8 mouse cellular contexts compared by ENCODE assay signal in the genomic region with DNA sequence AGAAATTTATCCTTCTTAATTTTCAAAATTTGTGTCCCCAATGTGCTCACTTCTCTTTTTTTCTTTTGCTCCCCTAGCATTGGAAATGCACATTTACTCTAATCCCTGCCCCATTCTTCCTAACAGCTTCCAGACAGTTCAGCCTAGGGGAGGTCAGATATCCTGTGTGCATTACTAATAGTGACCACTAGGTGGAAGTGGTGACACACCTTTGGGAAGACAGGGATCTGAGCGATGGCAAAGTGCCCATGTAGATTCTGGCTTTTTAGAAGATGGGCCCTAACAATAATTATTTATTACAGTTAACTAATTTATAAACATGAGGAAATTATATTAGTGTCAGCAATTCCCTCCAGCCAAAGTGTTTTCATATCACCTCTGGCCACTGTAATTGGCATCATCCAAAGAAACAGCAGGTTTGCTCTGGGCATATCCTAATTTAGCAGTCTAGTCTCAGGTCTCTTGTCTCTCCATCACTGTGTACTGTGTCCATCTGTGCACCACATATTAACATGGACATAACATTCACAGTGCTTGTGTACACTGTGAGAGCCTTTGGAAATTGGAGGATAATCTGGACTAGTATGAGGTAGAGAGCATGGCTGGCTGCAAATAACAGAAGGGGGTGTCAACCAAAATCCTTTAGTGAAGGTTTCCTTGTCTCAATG. TPM values are rescaled to one million over a fixed set of nuclear protein-coding genes. Genes with fewer than 3 reads are reported as not detected.
A peak's percentile ranks its signal among the peaks of the same experiment; 100 is the strongest.
DNase-seq lines count a peak whose midpoint lies in the region; ATAC-seq and TF ChIP-seq lines count a peak whose summit lies in the region.

No protein-coding gene starts in this region.

- no peak overlapping the region for H3K27ac ChIP-seq in intestine, postnatal 0 days (ENCODE audit: low read depth, low read length)
- no peak overlapping the region for H3K27ac ChIP-seq in midbrain, embryonic 12.5 days (replicated peaks)

- no peaks in the 10 kb centered on the region for H3K4me1 ChIP-seq in intestine, postnatal 0 days (replicated peaks; ENCODE audit: control insufficient read depth, insufficient read depth, low read length)
- H3K4me1 ChIP-seq in midbrain, embryonic 12.5 days = no peaks in the 10 kb centered on the region

- no peaks in the 10 kb centered on the region for H3K36me3 ChIP-seq in intestine, postnatal 0 days (ENCODE audit: control insufficient read depth, insufficient read depth)
- no peaks in the 10 kb centered on the region for H3K36me3 ChIP-seq in midbrain, embryonic 12.5 days

- DNase-seq in A20 (ENCODE audit: low read depth, low spot score) = peak; percentile 9
- DNase-seq in Muller cell, postnatal 12 days (ENCODE audit: inconsistent ontology term) = peak; percentile 54
- peak; percentile 75 for DNase-seq in cerebellum, adult 9-10 months
- peak; percentile 56 to 93 for DNase-seq in frontal cortex, adult 2 months (ENCODE audit: extremely low spot score in 1 of 2, low spot score in 1 of 2)
- DNase-seq in left cerebral cortex, postnatal 25 days (ENCODE audit: low spot score in 2 of 2) = peak; percentile 72 to 86
- peak; percentile 17 for DNase-seq in testis, postnatal 14 days (ENCODE audit: low spot score)

- H3K27me3 ChIP-seq in intestine, postnatal 0 days (replicated peaks; ENCODE audit: control insufficient read depth, insufficient read depth, low read length) = no peaks in the 10 kb centered on the region
- H3K27me3 ChIP-seq in midbrain, embryonic 12.5 days = no peaks in the 10 kb centered on the region

- peak; percentile 54; the same call in 1 of the 2 replicates for ATAC-seq in intestine, postnatal 0 days
- peak; percentile 93 for ATAC-seq in midbrain, embryonic 12.5 days (ENCODE audit: low FRiP score, low read depth)

- intact Hi-C loops in left cerebral cortex, postnatal 25 days (cut with DNase I) = loop anchor here (2.0 to 10.0 kb wide), 4 partner anchors 157 to 820 kb away; a partner anchor contains a TSS

- TF ChIP-seq CTCF in intestine, postnatal 0 days (IDR thresholded peaks at IDR 0.05; ENCODE audit: low read depth) = peak; percentile 91

- 6% methylated on average over 1 of the region's 1 CpGs for WGBS in intestine, postnatal 0 days
- 9% methylated on average over 1 of the region's 1 CpGs for WGBS in midbrain, embryonic 12.5 days

- H3K4me3 ChIP-seq in intestine, postnatal 0 days (ENCODE audit: low read depth, low read length) = no peak overlapping the region
- no peak overlapping the region for H3K4me3 ChIP-seq in midbrain, embryonic 12.5 days

- no peak overlapping the region for H3K9ac ChIP-seq in intestine, postnatal 0 days (ENCODE audit: low read depth, low read length)
- no peak overlapping the region for H3K9ac ChIP-seq in midbrain, embryonic 12.5 days (replicated peaks)

- H3K4me2 ChIP-seq in intestine, postnatal 0 days (replicated peaks; ENCODE audit: low read depth) = no peak overlapping the region
- no peak overlapping the region for H3K4me2 ChIP-seq in midbrain, embryonic 12.5 days (replicated peaks)

- H3K9me3 ChIP-seq in intestine, postnatal 0 days (ENCODE audit: control insufficient read depth) = no peaks in the 10 kb centered on the region
- H3K9me3 ChIP-seq in midbrain, embryonic 12.5 days = no peaks in the 10 kb centered on the region

RNA-seq across cellular contexts. Expression of a gene that starts 13.1 kb away (rescaled TPM):
- polyA plus RNA-seq in frontal cortex, adult 2 months (2012; rRNA removed) = not detected in 2 replicates
- 0.03 and 0.05 TPM in 2 replicates for polyA plus RNA-seq in intestine, postnatal 0 days (2015; fragmentation: Nextera tagmentation; extraction: Ambion mirVana)
- not detected for total RNA-seq in left cerebral cortex, postnatal 25 days (2021)
- not detected in 2 replicates for polyA plus RNA-seq in midbrain, embryonic 12.5 days (2016; fragmentation: Nextera tagmentation; extraction: Ambion mirVana)

RNA-seq across cellular contexts. Expression of a gene that starts 57.7 kb away (rescaled TPM):
- 0.08 and 0.13 TPM in 2 replicates for polyA plus RNA-seq in frontal cortex, adult 2 months (2012; rRNA removed)
- 0.10 and 0.59 TPM in 2 replicates for polyA plus RNA-seq in intestine, postnatal 0 days (2015; fragmentation: Nextera tagmentation; extraction: Ambion mirVana)
- total RNA-seq in left cerebral cortex, postnatal 25 days (2021) = not detected
- 8.9 and 10.3 TPM in 2 replicates for polyA plus RNA-seq in midbrain, embryonic 12.5 days (2016; fragmentation: Nextera tagmentation; extraction: Ambion mirVana)

Comparison
In these comparisons a context has a peak if more than half of its experiments do, and no peak if none do; other contexts are left out.
1. DNase-seq: peak in every context shown above with its lines; median percentile 79 in left cerebral cortex, postnatal 25 days; 75 in cerebellum, adult 9-10 months; 74 in frontal cortex, adult 2 months; 54 in Muller cell, postnatal 12 days; 17 in testis, postnatal 14 days; 9 in A20.